22 mouse cellular contexts compared by ENCODE assay signal in genomic region chr15:31251189-31251588, GRCm38 (mm10).
"Had no signal": no experiment of that assay in that cellular context is flagged by ENCODE, and none has a peak within 500 bp of the region (broad histone marks: within the 10 kb centered on the region; RNA-seq: fewer than 3 reads in every experiment).

No protein-coding gene starts in this region.

- H3K27me3 ChIP-seq: limb, embryonic 13.5 days; liver, embryonic 13.5 days; lung, embryonic 15.5 days; megakaryocyte, embryonic 14.5 days; midbrain, embryonic 15.5 days; neural tube, embryonic 12.5 days; neural tube, embryonic 15.5 days had no signal

- H3K4me2 ChIP-seq: limb, embryonic 13.5 days; liver, embryonic 13.5 days; lung, embryonic 15.5 days; midbrain, embryonic 15.5 days; neural tube, embryonic 12.5 days; neural tube, embryonic 15.5 days had no signal

- H3K9me3 ChIP-seq: limb, embryonic 10.5 days; limb, embryonic 13.5 days; liver, embryonic 13.5 days; lung, embryonic 15.5 days; megakaryocyte, embryonic 14.5 days; midbrain, embryonic 10.5 days; midbrain, embryonic 15.5 days; neural tube, embryonic 12.5 days; neural tube, embryonic 15.5 days had no signal

- DNase-seq: kidney, postnatal 14 days; layer of hippocampus, adult 9-11 months; liver, embryonic 13.5 days; lung, adult 18-20 months; lung, postnatal 10 days; lung, postnatal 36 days; right cerebral cortex, adult 18-20 months; right cerebral cortex, postnatal 14 days; right cerebral cortex, postnatal 4 days; thymus, adult 2 months; thymus, postnatal 14 days; thymus, postnatal 4 days had no signal

- H3K36me3 ChIP-seq: limb, embryonic 10.5 days; limb, embryonic 13.5 days; liver, embryonic 13.5 days; lung, embryonic 15.5 days; midbrain, embryonic 10.5 days; midbrain, embryonic 15.5 days; neural tube, embryonic 12.5 days; neural tube, embryonic 15.5 days had no signal

- H3K27ac ChIP-seq: layer of hippocampus, adult 2 months; limb, embryonic 10.5 days; limb, embryonic 13.5 days; liver, embryonic 13.5 days; lung, embryonic 15.5 days; midbrain, embryonic 10.5 days; midbrain, embryonic 15.5 days; neural tube, embryonic 12.5 days; neural tube, embryonic 15.5 days; stomach, postnatal 0 days had no signal

- H3K4me3 ChIP-seq: layer of hippocampus, adult 2 months; limb, embryonic 10.5 days; limb, embryonic 13.5 days; liver, embryonic 13.5 days; lung, embryonic 15.5 days; megakaryocyte, embryonic 14.5 days; midbrain, embryonic 10.5 days; midbrain, embryonic 15.5 days; neural tube, embryonic 12.5 days; neural tube, embryonic 15.5 days had no signal

- H3K9ac ChIP-seq: limb, embryonic 13.5 days; liver, embryonic 13.5 days; lung, embryonic 15.5 days; midbrain, embryonic 15.5 days; neural tube, embryonic 12.5 days; neural tube, embryonic 15.5 days had no signal
